Mouse (Mus musculus): Measurements from ENCODE around the gene E030030I06Rik.
"Not testable (repeated sequence)": the region's sequence is repeated elsewhere in the genome, so short reads cannot be mapped to it uniquely, and the experiment has no call there.

The E030030I06Rik gene

DNA sequence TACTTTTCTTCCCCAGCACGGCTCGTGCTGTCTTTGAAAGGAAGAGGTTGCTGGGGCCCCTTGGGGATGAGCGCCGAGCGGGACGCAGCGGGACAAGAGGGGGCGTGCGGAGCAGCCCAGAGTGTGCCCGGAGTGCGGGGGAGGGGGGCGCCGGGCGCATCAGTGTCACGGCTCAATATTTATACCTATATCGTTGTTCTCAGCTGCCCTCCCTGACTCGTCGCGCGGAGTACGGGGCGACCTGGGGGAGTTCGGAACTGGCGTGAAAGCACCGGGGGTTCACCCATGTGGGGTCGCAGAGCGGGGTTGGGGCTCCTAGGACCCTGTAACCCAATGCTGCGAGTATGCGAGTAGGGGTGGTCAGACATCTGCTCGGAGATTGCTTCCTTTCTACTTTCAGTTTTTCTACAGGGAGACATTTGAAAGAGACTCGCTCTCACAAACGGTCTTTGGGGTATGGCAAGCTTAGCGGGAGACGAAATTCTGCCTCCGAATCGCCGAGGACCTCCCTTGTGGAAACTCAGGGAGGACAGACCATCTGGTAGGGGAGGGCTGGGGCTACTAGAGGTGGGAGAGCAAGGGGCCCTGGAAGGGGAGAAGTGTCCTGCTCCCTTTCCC is at the start of gene E030030I06Rik:
E030030I06Rik (minus strand) TSS at position 198 of the 618 bp plus-strand sequence.
- DNase-seq (ENCODE audit: low spot score), result no peak

DNA sequence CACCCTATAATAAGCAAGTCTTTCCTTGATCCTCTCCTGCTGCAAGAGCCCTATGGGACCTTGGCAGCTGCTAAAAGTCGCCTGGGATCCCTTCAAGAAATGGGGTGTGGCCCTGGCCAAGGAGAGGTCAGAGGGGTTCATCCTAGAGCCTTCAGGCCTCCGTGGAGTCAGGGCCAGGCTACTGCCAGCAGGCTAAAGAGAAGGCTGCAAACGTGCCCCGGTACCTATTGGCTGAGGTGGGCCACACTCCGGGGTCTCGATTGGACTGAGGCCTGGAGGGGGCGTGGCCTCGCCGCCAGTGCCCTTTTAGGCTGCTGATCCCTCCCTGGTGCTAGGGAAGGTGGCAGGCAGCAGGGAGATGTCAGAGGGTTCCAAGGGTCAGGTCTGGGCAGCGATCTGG is 42.0 kb upstream of the E030030I06Rik start:
- DNase-seq (ENCODE audit: low spot score), result not testable (repeated sequence)

DNA sequence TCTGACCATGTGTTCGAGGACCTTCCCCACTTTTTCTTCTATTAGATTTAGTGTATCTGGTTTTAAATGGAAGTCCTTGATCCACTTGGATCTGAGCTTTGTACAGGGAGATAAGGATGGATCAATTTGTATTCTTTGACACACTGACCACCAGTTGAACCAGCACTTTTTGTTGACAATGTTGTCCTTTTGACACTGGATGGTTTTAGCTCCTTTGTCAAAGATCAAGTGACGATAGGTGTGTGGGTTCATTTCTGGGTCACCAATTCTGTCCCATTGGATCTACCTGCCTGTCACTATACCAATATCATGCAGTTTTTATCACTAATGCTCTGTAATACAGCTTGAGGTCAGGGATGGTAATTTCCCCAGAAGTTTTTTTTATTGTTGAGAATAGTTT is 27.4 kb upstream of the E030030I06Rik start:
- not testable (repeated sequence) for DNase-seq (ENCODE audit: low spot score)

DNA sequence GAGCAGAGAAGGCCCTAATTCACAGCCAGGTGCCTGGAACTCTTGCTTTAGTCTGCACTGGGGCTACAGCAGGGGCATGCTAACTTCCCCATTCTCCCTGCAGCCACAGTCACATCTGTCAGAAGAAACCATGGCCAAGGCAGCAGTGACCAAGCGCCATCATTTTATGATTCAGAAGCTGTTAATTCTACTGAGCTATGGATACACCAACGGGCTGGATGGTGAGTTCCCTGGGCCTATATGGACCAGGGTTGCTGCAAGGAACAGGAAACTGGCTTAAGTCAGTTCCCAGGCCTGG is 25.1 kb upstream of the E030030I06Rik start:
- not testable (repeated sequence) for DNase-seq (ENCODE audit: low spot score)

DNA sequence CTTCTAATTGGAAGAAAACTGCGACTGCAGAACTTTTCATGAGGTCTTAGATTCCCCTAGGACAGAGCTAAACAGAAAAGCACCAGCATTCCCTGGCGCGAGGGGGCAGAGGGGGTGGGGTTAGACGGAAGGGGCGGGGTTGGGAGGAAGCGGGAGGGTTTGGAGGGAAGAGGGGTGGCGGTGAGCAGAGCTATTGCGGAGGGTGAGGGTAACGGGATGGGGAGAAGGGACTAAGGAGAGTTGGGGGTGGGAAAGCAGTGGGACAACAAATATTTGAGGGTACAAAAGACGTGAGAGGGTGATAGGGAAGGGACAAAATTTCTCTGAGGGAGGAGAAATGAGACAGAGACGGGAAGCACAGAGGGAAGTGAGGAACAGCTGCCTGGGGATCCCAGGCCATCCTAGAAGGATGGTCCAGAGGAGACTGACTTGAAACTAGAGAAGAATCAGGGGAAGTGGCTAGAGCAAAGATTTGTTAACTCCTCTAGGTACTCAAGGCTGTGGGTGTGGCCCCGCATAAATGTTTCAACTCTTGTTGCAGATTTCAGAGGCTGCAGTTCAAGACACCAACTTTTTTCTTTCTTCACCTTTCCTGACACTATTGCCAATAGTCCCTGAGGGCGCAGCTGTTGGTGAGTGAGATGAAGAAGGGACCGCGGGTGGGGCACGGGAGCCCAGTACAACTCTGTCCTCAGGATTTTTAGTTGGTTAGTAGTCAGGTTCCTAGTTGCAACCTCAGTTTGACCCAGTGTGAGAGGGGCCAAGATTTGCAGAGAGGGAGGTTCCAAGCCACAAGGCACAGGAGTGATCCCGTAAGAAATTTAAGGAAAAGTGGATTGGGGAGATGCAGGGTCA is 24.5 kb upstream of the E030030I06Rik start:
- not testable (repeated sequence) for DNase-seq (ENCODE audit: low spot score)

GRCm38 (mm10) chr10:22172431-22173334 is 23.6 kb upstream of the E030030I06Rik start:
- not testable (repeated sequence) for DNase-seq (ENCODE audit: low spot score)

- not testable (repeated sequence) for DNase-seq (ENCODE audit: low spot score)
These were observed 20.0 kb upstream of the E030030I06Rik start for GRCm38 (mm10) chr10:22169116-22169515.

DNA sequence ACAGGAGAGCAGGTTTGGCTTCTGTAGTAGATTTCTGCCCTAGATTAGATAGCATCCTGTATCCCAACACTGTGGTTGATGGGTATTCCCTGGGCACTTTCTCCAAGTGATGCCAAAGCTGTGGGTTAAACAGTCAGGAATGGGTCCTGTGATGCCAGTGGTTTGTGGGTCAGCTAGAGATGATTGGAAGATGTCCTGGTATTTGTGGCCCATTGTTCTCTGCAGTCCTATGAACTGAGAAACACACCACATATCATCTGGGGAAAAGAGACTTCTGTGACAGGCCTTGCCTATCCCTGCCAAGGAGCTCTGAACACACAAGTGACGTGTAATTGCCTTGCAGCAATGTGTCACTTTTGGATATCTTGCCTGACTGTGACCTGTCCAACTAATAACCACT is 18.0 kb upstream of the E030030I06Rik start:
- not testable (repeated sequence) for DNase-seq (ENCODE audit: low spot score)

DNA sequence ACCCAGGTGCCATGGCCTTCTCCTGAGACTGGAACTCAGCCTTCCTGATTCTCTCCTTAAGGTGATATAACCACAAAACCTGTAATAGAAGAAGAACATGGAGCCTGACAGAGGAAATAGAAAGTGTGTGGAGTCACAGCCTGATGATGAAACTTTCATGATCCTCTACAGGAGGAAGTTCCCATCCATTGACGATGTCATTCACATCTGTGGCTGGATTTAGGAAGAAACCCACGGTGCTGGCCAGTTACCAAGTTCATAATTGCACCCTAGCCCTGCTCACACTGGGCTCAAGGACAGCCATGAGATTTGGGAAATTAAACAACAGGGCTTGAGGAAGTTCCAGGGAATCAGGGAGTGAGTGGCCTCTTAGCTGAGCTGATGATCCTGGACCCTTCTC is 17.0 kb upstream of the E030030I06Rik start:
- not testable (repeated sequence) for DNase-seq (ENCODE audit: low spot score)

DNA sequence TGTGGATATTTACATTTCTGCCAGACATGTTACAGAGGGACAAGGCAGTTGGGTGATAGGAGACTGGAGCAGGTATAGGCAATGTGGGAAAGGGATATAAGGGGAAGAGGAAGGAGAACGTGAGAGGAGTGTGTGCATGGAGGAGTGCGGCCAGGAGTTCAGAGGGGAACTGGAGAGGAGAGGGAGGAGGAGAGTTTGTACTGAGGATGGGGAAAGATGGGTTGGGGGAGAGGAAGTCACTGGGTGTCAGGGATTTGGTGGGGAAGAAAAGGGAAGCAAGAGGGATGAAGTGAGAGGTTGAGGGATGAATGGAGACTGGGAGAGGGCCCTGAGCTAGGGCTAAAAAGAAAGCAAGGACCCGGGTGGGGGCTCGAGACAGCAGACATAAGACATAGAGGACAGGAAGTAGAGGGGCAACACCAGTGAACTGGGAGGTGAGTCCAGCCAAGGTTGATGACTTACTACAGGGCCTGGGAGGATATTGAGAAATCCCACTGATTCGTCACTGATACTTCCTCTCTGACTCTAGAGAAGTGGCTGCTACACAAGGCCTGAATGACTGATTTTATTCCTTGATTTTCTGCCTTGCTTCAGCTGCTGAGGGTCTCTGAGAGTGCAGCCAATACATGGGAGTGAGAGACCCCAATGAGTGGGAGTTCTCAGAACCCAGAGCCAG is 16.4 kb upstream of the E030030I06Rik start:
- DNase-seq (ENCODE audit: low spot score), result not testable (repeated sequence)

- peak; percentile 45 for DNase-seq (ENCODE audit: low spot score)
These were observed 14.9 kb upstream of the E030030I06Rik start for GRCm38 (mm10) chr10:22163705-22164583.

GRCm38 (mm10) chr10:22163279-22163678 is 14.2 kb upstream of the E030030I06Rik start:
- not testable (repeated sequence) for DNase-seq (ENCODE audit: low spot score)

DNA sequence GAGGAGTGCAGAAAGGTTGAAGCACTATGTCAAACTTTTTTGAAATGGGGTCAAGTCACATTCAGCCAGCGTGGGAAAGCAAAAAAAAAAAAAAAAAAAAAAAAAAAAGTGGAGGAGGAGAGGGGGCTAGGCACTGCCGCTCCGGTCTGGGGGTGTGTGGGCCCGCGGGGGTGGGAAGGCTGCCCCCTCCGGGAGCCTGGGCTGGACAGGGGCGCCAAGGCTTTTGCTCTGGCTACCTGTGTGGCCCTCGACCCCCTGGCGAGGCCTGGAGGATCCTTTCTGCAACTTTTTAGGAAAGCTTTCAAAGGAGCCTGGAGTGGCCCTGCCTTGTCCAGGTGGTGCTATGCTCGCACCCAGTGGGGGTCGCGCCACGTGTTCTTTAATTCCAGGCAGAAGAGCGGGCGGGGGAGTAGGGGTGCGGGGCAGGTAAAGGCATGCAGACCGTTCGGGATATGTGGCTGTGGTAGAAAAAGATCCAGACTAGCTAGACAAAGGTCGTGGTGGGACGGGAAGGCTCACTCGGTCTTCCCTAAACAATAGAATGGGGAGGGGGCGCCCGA is 10.6 kb upstream of the E030030I06Rik start:
- DNase-seq (ENCODE audit: low spot score), result no peak

DNA sequence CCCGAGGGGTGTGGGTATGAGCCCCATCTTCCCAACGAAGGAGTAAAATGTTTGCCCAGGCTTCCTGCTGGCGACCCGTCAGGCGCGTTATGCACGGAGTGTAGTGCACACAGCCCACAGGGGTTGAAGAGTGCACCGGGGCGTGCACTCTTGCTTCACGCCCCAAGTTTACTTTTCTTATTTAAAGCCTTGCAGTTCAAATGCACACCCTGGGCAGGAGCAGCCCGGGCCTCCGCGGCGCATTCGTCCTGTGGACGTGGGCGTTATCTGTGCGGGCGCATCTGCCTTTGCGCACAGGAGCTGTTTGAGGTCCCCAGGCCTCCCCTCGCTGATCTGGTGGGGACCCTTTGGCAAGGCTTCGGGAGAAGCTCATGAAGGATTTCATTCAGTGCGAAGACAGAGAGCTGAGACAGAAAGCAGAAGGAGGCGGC is 10.1 kb upstream of the E030030I06Rik start:
- DNase-seq (ENCODE audit: low spot score), result no peak

DNA sequence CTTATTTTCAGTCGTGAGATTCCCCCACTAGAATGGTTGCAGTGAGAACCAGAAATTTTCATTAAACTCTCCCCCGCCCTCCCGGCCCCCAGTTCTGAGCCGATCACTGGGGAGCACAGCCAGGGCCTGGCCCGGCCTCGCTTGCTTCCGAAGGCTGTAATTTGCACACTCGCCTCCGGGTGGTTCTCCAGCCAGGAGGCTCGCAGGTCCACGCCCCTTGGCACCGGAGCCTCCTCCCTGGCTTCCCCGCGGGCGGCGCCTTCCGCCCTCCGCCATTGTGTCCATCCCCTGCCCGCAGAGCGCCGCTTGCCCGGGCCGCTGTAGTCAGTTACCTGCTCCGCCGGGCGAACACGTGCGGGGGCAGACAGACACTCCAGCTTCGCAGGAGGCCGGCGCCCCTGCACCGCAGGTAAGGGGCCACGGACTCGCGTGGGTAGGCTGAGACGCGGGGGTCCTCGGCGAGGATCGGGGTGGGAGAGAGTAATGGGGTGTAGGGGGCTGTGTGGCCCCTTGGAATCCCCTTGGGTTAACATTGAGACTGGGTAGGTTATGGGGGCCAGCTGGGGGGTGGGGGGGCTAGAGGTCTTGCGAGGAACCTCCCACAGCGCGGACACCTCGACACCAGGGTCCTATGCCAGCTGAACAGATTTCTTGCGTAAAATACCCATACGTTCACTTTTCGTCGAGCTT is 9.4 kb upstream of the E030030I06Rik start, which contains the start of the genes Raet1e and H60b:
Raet1e (plus strand) TSS at position 260 of the 690 bp plus-strand sequence.
H60b (plus strand) TSS at position 277 of the 690 bp plus-strand sequence.
- not testable (repeated sequence) for DNase-seq (ENCODE audit: low spot score)

DNA sequence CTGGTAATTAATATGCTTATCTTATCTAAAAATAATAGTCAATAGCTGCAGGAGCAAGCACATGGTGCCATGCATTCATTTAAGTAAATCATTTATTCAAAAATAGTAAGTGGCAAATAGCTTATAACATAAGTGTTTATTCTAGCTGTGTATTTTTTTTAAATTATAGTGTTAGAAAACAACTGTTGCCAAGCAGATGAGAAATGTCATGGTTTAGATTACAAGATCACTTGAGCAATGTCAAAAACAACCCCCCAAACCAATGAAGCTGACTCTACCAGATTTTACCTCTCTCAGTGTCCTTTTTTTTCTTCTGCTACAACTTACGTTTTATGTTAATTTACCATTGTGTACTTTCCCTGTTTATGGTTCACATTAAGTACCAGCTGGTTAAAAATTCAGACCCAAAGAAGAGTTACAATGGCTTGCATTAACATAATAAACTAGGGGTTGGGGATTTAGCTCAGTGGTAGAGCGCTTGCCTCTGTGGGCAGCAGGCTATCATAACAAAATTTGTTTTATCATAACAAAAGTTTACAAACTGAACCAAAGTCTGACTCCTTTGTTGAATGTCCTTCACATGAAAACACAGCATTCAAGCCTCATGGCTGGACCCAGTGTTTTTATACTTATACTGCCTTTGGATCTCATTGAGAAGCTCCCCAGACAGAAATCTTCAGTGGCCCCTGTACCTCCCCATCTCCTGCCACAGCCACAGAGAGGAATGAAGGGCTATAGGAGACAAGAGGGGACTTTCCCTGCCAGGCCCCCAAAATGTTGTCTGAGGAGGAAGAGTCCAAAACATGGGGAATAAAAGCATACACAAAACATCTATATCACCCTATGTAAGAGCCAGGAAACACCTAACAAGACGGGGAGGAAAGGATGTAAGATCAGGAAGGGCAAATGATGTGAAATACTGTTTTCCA is 6.1 kb upstream of the E030030I06Rik start:
- no peak for DNase-seq (ENCODE audit: low spot score)

DNA sequence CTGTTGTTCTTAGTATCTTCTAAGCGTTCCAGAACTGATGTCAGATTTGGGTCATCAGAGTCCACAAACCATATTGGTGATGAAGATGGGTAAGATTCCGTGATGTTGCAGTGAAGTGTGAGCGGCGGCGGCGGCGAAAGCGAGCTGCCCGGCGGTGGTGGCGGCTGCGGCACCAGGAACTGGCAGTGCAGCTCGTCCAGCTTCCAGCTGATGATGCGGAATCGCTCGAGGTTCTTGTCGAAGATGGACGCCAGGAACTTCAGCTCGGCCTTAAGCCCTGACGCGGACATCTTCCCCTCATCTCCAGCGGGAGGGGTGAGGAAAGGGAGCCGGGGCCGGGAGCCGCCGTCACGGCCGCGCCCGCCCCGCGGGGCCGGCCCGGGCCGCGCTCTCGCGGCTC is 5.1 kb upstream of the E030030I06Rik start:
- not testable (repeated sequence) for DNase-seq (ENCODE audit: low spot score)

GRCm38 (mm10) chr10:22153147-22153690 is 4.1 kb upstream of the E030030I06Rik start:
- DNase-seq (ENCODE audit: low spot score), result not testable (repeated sequence)
